Mouse (Mus musculus): ENCODE results near the gene Hmx1. TPM values are rescaled to one million over a fixed set of nuclear protein-coding genes. Genes with fewer than 3 reads are reported as not detected.

Gene Hmx1
- not detected for total RNA-seq (2023)

DNA sequence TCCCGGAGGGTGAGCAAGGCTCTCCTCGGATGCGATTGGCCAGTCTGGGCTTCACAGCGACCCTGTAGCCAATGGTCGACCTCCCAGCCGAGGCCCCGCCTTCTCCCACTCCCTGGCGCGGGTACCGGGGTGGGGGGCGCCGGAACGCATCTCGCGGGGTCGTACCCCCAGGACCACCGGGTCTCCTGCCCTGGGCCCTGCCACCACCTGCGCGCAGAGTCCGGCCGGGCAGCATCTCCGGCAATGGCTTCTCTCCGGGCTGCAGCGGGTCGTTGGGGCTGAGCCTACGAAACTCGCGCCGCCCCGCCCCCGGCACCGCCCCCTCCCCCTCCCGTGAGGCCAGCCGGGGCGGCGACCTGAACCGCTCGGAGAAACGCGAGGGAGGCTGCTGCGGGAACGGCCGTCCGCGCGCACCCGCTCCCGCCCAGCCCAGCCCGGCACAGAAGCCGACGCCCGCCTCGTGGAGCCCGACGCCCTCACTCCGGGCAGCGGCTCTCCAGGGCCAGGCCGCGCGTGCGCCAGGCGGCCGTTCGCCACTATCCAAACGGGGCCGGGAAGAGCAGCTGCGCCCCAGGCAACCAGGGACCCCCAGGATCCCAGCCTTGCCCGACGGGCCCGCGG lies at the start of gene Hmx1:
TSS of gene Hmx1 (plus strand) at position 618 of the 621 bp plus-strand sequence.

Other genes starting within 250 kb of the Hmx1 start
- gene Adra2c, start 110.8 kb upstream of the Hmx1 start, total RNA-seq (2023) = not detected
- not detected for gene Cpz, start 136.6 kb downstream of the Hmx1 start, total RNA-seq (2023)
- gene Trmt44, start 186.0 kb downstream of the Hmx1 start, total RNA-seq (2023) = 8.9 TPM
- gene Acox3, start 193.9 kb downstream of the Hmx1 start, total RNA-seq (2023) = 45.1 TPM